In the genomic region with DNA sequence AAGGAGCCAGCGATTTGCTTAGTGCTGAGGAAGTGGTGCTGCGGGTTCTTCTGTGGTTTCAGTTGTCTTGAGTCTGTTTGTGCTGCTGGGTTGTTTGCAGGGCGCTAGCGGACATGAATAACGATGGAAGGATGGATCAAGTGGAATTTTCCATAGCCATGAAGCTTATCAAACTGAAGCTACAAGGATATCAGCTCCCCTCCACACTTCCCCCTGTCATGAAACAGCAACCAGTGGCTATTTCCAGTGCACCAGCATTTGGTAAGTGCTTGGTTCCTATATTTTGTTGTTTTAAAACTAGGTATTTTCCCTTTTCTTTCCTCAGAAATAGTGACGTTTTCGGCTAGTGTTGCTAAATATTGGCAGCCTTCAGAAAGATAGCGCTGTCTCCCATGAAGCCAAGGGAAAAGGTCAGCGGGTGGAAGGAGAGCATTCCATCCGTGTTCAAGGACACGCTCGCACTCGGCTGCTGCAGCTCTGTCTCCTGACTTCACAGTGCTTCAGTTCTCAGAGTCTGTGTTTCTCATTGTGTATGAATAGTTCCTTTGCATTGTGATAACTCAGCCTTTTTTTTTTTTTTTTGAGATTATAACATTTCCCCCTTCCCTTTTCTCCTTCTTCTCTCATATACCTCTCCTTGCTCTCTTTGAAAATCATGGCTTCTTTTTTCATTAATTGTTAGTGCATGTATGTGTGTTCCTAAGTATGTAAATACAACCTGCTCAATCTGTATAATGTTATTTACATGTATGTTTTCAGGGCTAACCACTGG, we compare ENCODE assay signal across 9 mouse cellular contexts.
DNase-seq lines count a peak whose midpoint lies in the region.
"Had no signal": no experiment of that assay in that cellular context is flagged by ENCODE, and none has a peak within 500 bp of the region (broad histone marks: within the 10 kb centered on the region; RNA-seq: fewer than 3 reads in every experiment).

No protein-coding gene starts in this region.

- DNase-seq in ovary, postnatal 36 days (ENCODE audit: low spot score), result peak; percentile 48
- no peak for DNase-seq in ovary, postnatal 10 days (ENCODE audit: low spot score)
- DNase-seq in c-Kit-positive CD71-negative TER-119-negative erythroid progenitor cells, embryonic 14.5 days (ENCODE audit: low read depth), result peak; percentile 34
- DNase-seq in liver, result peak; percentile 20
- peak; percentile 19 for DNase-seq in thymus, postnatal 4 days
- no peak for DNase-seq in retina, postnatal 1 day
- no peak for DNase-seq in Muller cell, postnatal 12 days (ENCODE audit: inconsistent ontology term)
- DNase-seq in urinary bladder, postnatal 14 days (ENCODE audit: low spot score), result no peak
- DNase-seq: cerebellum, adult 11-12 months had no signal

Comparison
In these comparisons a context has a peak if more than half of its experiments do, and no peak if none do; other contexts are left out.
1. DNase-seq: peak in ovary, postnatal 36 days (single experiment), c-Kit-positive CD71-negative TER-119-negative erythroid progenitor cells, embryonic 14.5 days (single experiment), liver (single experiment) and thymus, postnatal 4 days (single experiment); none in ovary, postnatal 10 days (single experiment), retina, postnatal 1 day (single experiment), Muller cell, postnatal 12 days (single experiment) and urinary bladder, postnatal 14 days (single experiment).